9 mouse cellular contexts compared by ENCODE assay signal in the genomic region with DNA sequence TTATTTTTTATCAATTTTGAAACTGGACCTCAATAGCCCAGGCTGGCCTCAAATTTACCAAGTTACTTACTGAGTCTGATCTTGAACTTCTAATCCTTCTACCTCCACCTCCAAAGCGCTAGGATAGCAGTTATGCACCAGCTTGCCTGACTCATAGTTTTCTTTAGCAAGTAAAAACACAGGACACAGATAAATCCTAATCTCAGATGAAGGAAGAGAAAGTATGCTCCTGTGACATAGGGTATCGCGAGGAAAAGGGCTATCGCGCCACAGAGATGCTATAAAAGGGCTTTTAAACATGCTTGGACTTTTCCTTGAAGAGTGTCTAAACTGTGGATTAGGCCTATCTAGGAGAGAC. TPM values are rescaled to one million over a fixed set of nuclear protein-coding genes. Genes with fewer than 3 reads are reported as not detected.
A peak's percentile ranks its signal among the peaks of the same experiment; 100 is the strongest.
DNase-seq lines count a peak whose midpoint lies in the region; ATAC-seq and TF ChIP-seq lines count a peak whose summit lies in the region.
"Had no signal": no experiment of that assay in that cellular context is flagged by ENCODE, and none has a peak within 500 bp of the region (broad histone marks: within the 10 kb centered on the region; RNA-seq: fewer than 3 reads in every experiment).

No protein-coding gene starts in this region.

- WGBS in kidney, adult 2 months, result 28% methylated on average over 5 of the region's 5 CpGs
- 30% methylated on average over 5 of the region's 5 CpGs for WGBS in forebrain, embryonic 15.5 days
- WGBS in liver, embryonic 16.5 days (ENCODE audit: insufficient replicate concordance), result 18% methylated on average over 5 of the region's 5 CpGs

- no peaks in the 10 kb centered on the region for H3K4me1 ChIP-seq in kidney, adult 2 months (ENCODE audit: control insufficient read depth, insufficient read depth, low read length)
- peaks cover 0 to 8% of the 10 kb centered on the region in 2 experiments; a peak in 1 of 4 replicates for H3K4me1 ChIP-seq in MEL (ENCODE audit: control insufficient read depth in 1 of 2, insufficient read depth in 2 of 2, low read length in 2 of 2)
- peaks cover 21% of the 10 kb centered on the region for H3K4me1 ChIP-seq in forebrain, embryonic 15.5 days
- H3K4me1 ChIP-seq in liver, embryonic 16.5 days (ENCODE audit: control insufficient read depth, low read depth, low read length), result peaks cover 13% of the 10 kb centered on the region

- no peak for TF ChIP-seq CTCF in kidney, adult 2 months (conservative IDR thresholded peaks at IDR 0.05; ENCODE audit: insufficient read depth, insufficient read length, low read depth, low read length)
- TF ChIP-seq CTCF in MEL (IDR thresholded peaks at IDR 0.05 in 2 of 3, conservative IDR thresholded peaks at IDR 0.05 in 1 of 3; ENCODE audit: control insufficient read depth in 1 of 3, insufficient read depth in 1 of 3, low read depth in 2 of 3, low read length in 3 of 3, poor library complexity in 1 of 3, severe bottlenecking in 1 of 3), result no peak

- no peaks in the 10 kb centered on the region for H3K36me3 ChIP-seq in kidney, adult 2 months (ENCODE audit: control insufficient read depth, insufficient read depth, low read length)
- peaks cover 0 to 9% of the 10 kb centered on the region in 2 experiments; a peak in 2 of 4 replicates for H3K36me3 ChIP-seq in MEL (ENCODE audit: control insufficient read depth in 1 of 2, insufficient read depth in 2 of 2, low read length in 2 of 2)
- H3K36me3 ChIP-seq in forebrain, embryonic 15.5 days, result peaks cover 5% of the 10 kb centered on the region; the same call in 1 of the 2 replicates
- H3K36me3 ChIP-seq in liver, embryonic 16.5 days (ENCODE audit: control insufficient read depth, insufficient read depth), result no peaks in the 10 kb centered on the region

- H3K4me2 ChIP-seq in forebrain, embryonic 15.5 days (replicated peaks), result no peak overlapping the region
- 0 out of 2 replicates have a peak overlapping the region, but pooled peaks have one; percentile 14 for H3K4me2 ChIP-seq in liver, embryonic 16.5 days (ENCODE audit: low read depth, low read length)

- peak overlapping the region; percentile 68 for H3K9ac ChIP-seq in MEL (ENCODE audit: control insufficient read depth, low read depth, low read length, poor library complexity, severe bottlenecking)
- H3K9ac ChIP-seq in forebrain, embryonic 15.5 days (replicated peaks), result no peak overlapping the region
- peak overlapping the region; percentile 31; the same call in 1 of the 2 replicates for H3K9ac ChIP-seq in liver, embryonic 16.5 days (ENCODE audit: low read depth, low read length)

- DNase-seq in kidney, adult 2 months, result no peak
- no peak for DNase-seq in kidney, adult 11 months
- DNase-seq in MEL (ENCODE audit: low read depth, low spot score), result no peak
- DNase-seq in frontal cortex, adult 2 months (ENCODE audit: extremely low spot score in 1 of 2, low spot score in 1 of 2), result no peak
- no peak for DNase-seq in urinary bladder, postnatal 14 days (ENCODE audit: low spot score)
- DNase-seq in ovary, adult 18-20 months (ENCODE audit: low spot score), result no peak

- H3K9me3 ChIP-seq in MEL (replicated peaks; ENCODE audit: insufficient read depth, low read length), result no peaks in the 10 kb centered on the region
- H3K9me3 ChIP-seq in forebrain, embryonic 15.5 days, result no peaks in the 10 kb centered on the region
- H3K9me3 ChIP-seq in liver, embryonic 16.5 days (replicated peaks; ENCODE audit: control insufficient read depth, low read length), result no peaks in the 10 kb centered on the region

- H3K79me2 ChIP-seq in MEL (ENCODE audit: control insufficient read depth, insufficient read depth, low read length, poor library complexity), result peaks cover 5% of the 10 kb centered on the region

- no peak overlapping the region for H3K4me3 ChIP-seq in kidney, adult 2 months (ENCODE audit: insufficient read depth, low read depth, low read length)
- peak overlapping the region; percentile 48 to 59 for H3K4me3 ChIP-seq in MEL (ENCODE audit: control insufficient read depth in 1 of 2, insufficient read depth in 1 of 2, low read depth in 2 of 2, low read length in 2 of 2)
- H3K4me3 ChIP-seq in forebrain, embryonic 15.5 days, result peak overlapping the region; percentile 78
- H3K4me3 ChIP-seq in liver, embryonic 16.5 days (ENCODE audit: low read depth, low read length), result no peak overlapping the region

- TF ChIP-seq RAD21 in MEL (IDR thresholded peaks at IDR 0.05; ENCODE audit: low read depth, low read length), result no peak

- TF ChIP-seq POLR2A in kidney, adult 2 months (IDR thresholded peaks at IDR 0.05; ENCODE audit: low read depth, low read length), result no peak
- TF ChIP-seq POLR2A in MEL (IDR thresholded peaks at IDR 0.05; ENCODE audit: control insufficient read depth in 1 of 2, insufficient read depth in 1 of 2, low read depth in 1 of 2, low read length in 2 of 2, poor library complexity in 1 of 2), result no peak

- 0 out of 4 replicates have a peak, but pooled peaks of 1 of the 2 experiments have one; percentile 22 for TF ChIP-seq EP300 in MEL (IDR thresholded peaks at IDR 0.05; ENCODE audit: low read depth in 1 of 2, low read length in 2 of 2)

- no peaks in the 10 kb centered on the region for H3K27me3 ChIP-seq in kidney, adult 2 months (replicated peaks; ENCODE audit: control insufficient read depth, insufficient read depth, low read length)
- H3K27me3 ChIP-seq in MEL (ENCODE audit: control insufficient read depth in 1 of 2, insufficient read depth in 2 of 2, low read length in 2 of 2), result no peaks in the 10 kb centered on the region
- no peaks in the 10 kb centered on the region for H3K27me3 ChIP-seq in forebrain, embryonic 15.5 days
- H3K27me3 ChIP-seq in liver, embryonic 16.5 days (ENCODE audit: control insufficient read depth, insufficient read depth, low read depth, low read length), result no peaks in the 10 kb centered on the region

- H3K27ac ChIP-seq in kidney, adult 2 months (ENCODE audit: insufficient read depth, low read depth, low read length), result peak overlapping the region; percentile 58
- peak overlapping the region; percentile 98 for H3K27ac ChIP-seq in MEL (ENCODE audit: control insufficient read depth, low read depth, low read length)
- peak overlapping the region; percentile 80 for H3K27ac ChIP-seq in forebrain, embryonic 15.5 days (replicated peaks)
- peak overlapping the region; percentile 68; the same call in 1 of the 2 replicates for H3K27ac ChIP-seq in liver, embryonic 16.5 days (ENCODE audit: low read length)

- ATAC-seq in forebrain, embryonic 15.5 days (replicated peaks), result no peak
- no peak for ATAC-seq in liver, embryonic 16.5 days (ENCODE audit: low read depth)

TF ChIP-seq in MEL, 35 proteins besides CTCF, POLR2A, EP300 and RAD21:
- 0 out of 2 replicates have a peak, but pooled peaks have one; percentile 68 for TF ChIP-seq CHD1 (IDR thresholded peaks at IDR 0.05; ENCODE audit: low read depth, low read length)
- no peak for TF ChIP-seq POLR2AphosphoS2 (IDR thresholded peaks at IDR 0.05; ENCODE audit: low read length)
- no peak for TF ChIP-seq MYB (IDR thresholded peaks at IDR 0.05; ENCODE audit: low read depth, low read length)
- no peak for TF ChIP-seq NRF1 (IDR thresholded peaks at IDR 0.05; ENCODE audit: insufficient read depth, low read depth, low read length, poor library complexity, severe bottlenecking)
- 0 out of 2 replicates have a peak, but pooled peaks have one; percentile 2 for TF ChIP-seq GATA1 (IDR thresholded peaks at IDR 0.05; ENCODE audit: low read depth, low read length)

RNA-seq across cellular contexts. Expression of gene Ift46, which starts 4.7 kb away (rescaled TPM):
- 51.0 and 58.8 TPM in 2 replicates for polyA plus RNA-seq in kidney, adult 2 months (2012; rRNA removed)
- 30.2 and 31.8 TPM in 2 replicates for total RNA-seq in MEL (2012; rRNA removed)
- 10 to 100 TPM in 1 of 2 experiments, not detected in 1; 51.9 TPM for polyA plus RNA-seq in MEL (2012; ENCODE audit: insufficient read depth in 1 of 2, insufficient read length in 2 of 2, low read depth in 1 of 2, low replicate concordance in 2 of 2, missing spikeins in 1 of 2)
- 174 and 179 TPM in 2 replicates for polyA plus RNA-seq in forebrain, embryonic 15.5 days (2015; fragmentation: Nextera tagmentation; extraction: Ambion mirVana)
- 20.6 and 21.0 TPM in 2 replicates for polyA plus RNA-seq in liver, embryonic 16.5 days (2015; fragmentation: Nextera tagmentation; extraction: Ambion mirVana)
- polyA plus RNA-seq in frontal cortex, adult 2 months (2012; rRNA removed), result 90.9 and 96.6 TPM in 2 replicates

RNA-seq across cellular contexts. Expression of gene Arcn1, which starts 4.7 kb away (rescaled TPM):
- 42.3 and 50.9 TPM in 2 replicates for polyA plus RNA-seq in kidney, adult 2 months (2012; rRNA removed)
- 118 and 124 TPM in 2 replicates for total RNA-seq in MEL (2012; rRNA removed)
- polyA plus RNA-seq in MEL (2012; ENCODE audit: insufficient read depth in 1 of 2, insufficient read length in 2 of 2, low read depth in 1 of 2, low replicate concordance in 2 of 2, missing spikeins in 1 of 2), result 100 to 1,000 TPM; 145 to 273 TPM
- 134 and 139 TPM in 2 replicates for polyA plus RNA-seq in forebrain, embryonic 15.5 days (2015; fragmentation: Nextera tagmentation; extraction: Ambion mirVana)
- 92.8 and 95.6 TPM in 2 replicates for polyA plus RNA-seq in liver, embryonic 16.5 days (2015; fragmentation: Nextera tagmentation; extraction: Ambion mirVana)
- polyA plus RNA-seq in frontal cortex, adult 2 months (2012; rRNA removed), result 55.6 and 57.7 TPM in 2 replicates

RNA-seq across cellular contexts. Expression of gene Tmem25, which starts 26.7 kb away (rescaled TPM):
- polyA plus RNA-seq in kidney, adult 2 months (2012; rRNA removed), result 71.8 and 100 TPM in 2 replicates
- 0.12 TPM in 1 of 2 replicates, not detected in the other for total RNA-seq in MEL (2012; rRNA removed)
- polyA plus RNA-seq in MEL (2012; ENCODE audit: insufficient read depth in 1 of 2, insufficient read length in 2 of 2, low read depth in 1 of 2, low replicate concordance in 2 of 2, missing spikeins in 1 of 2), result under 1 TPM in 1 of 2 experiments, not detected in 1; 0.67 TPM
- polyA plus RNA-seq in forebrain, embryonic 15.5 days (2015; fragmentation: Nextera tagmentation; extraction: Ambion mirVana), result 6.9 and 7.5 TPM in 2 replicates
- 3.9 and 6.1 TPM in 2 replicates for polyA plus RNA-seq in liver, embryonic 16.5 days (2015; fragmentation: Nextera tagmentation; extraction: Ambion mirVana)
- 87.8 and 89.6 TPM in 2 replicates for polyA plus RNA-seq in frontal cortex, adult 2 months (2012; rRNA removed)
- total RNA-seq: granulocyte monocyte progenitor cell, adult 5-6 weeks had no signal

RNA-seq across cellular contexts. Expression of gene Ttc36, which starts 30.5 kb away (rescaled TPM):
- 1,516 and 1,584 TPM in 2 replicates for polyA plus RNA-seq in kidney, adult 2 months (2012; rRNA removed)
- total RNA-seq in MEL (2012; rRNA removed), result 0.20 TPM in 1 of 2 replicates, not detected in the other
- polyA plus RNA-seq in MEL (2012; ENCODE audit: insufficient read depth in 1 of 2, insufficient read length in 2 of 2, low read depth in 1 of 2, low replicate concordance in 2 of 2, missing spikeins in 1 of 2), result under 1 TPM in 1 of 2 experiments, not detected in 1; 0.49 TPM
- polyA plus RNA-seq in forebrain, embryonic 15.5 days (2015; fragmentation: Nextera tagmentation; extraction: Ambion mirVana), result 0.36 TPM in 1 of 2 replicates, not detected in the other
- 166 and 200 TPM in 2 replicates for polyA plus RNA-seq in liver, embryonic 16.5 days (2015; fragmentation: Nextera tagmentation; extraction: Ambion mirVana)
- polyA plus RNA-seq in frontal cortex, adult 2 months (2012; rRNA removed), result 0.88 and 1.4 TPM in 2 replicates
- total RNA-seq: granulocyte monocyte progenitor cell, adult 5-6 weeks had no signal

RNA-seq across cellular contexts. Expression of gene Phldb1, which starts 37.4 kb away (rescaled TPM):
- polyA plus RNA-seq in kidney, adult 2 months (2012; rRNA removed), result 37.6 and 46.4 TPM in 2 replicates
- total RNA-seq in MEL (2012; rRNA removed), result 13.0 and 13.8 TPM in 2 replicates
- polyA plus RNA-seq in MEL (2012; ENCODE audit: insufficient read depth in 1 of 2, insufficient read length in 2 of 2, low read depth in 1 of 2, low replicate concordance in 2 of 2, missing spikeins in 1 of 2), result 10 to 100 TPM in 1 of 2 experiments, not detected in 1; 23.0 TPM
- polyA plus RNA-seq in forebrain, embryonic 15.5 days (2015; fragmentation: Nextera tagmentation; extraction: Ambion mirVana), result 46.4 and 50.0 TPM in 2 replicates
- polyA plus RNA-seq in liver, embryonic 16.5 days (2015; fragmentation: Nextera tagmentation; extraction: Ambion mirVana), result 2.2 and 2.3 TPM in 2 replicates
- polyA plus RNA-seq in frontal cortex, adult 2 months (2012; rRNA removed), result 138 and 146 TPM in 2 replicates

Comparison
In these comparisons a context has a peak if more than half of its experiments do, and no peak if none do; other contexts are left out.
1. H3K4me3 ChIP-seq: peak in MEL (2 of 2) and forebrain, embryonic 15.5 days (single experiment); none in kidney, adult 2 months (single experiment) and liver, embryonic 16.5 days (single experiment).
2. Peak in every context shown above with its lines, with median percentiles within 50 percentile points of each other: H3K27ac ChIP-seq.